Comparison of ENCODE assay signal across 19 mouse cellular contexts in the genomic region with DNA sequence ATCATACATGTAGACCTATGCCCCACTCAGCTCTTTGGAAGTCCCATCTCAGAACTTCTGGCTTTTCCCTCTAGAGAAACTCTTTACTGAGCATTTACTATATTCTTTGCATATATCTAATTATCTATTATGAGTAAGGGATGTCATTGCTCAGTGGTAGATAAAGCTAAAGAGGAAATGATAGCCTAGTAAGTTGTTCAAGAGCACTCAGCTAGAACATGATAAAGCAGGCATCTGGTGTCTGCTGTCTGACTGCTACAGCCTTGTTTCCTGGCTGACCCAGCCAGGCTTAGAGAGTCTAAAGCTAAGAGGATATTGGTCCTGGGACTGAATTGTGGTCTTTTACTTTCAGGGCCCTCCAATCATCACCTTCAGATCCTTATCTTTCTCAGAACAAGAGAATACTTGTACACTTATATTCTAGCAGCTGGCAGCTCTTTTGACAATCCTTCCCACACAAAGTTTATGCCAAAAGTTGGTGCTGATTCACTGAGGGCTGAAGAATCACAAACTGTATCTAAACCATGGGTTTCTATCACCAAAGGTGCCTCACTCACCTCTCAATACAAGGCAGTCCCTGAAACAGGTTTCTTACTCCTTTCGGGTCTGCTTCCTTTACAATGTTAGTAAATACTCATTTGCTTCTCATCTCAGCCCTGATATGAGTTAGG.
"Had no signal": no experiment of that assay in that cellular context is flagged by ENCODE, and none has a peak within 500 bp of the region (broad histone marks: within the 10 kb centered on the region; RNA-seq: fewer than 3 reads in every experiment).

No protein-coding gene starts in this region.

- H3K9ac ChIP-seq: limb, embryonic 12.5 days; limb, embryonic 15.5 days; liver, embryonic 12.5 days; liver, embryonic 15.5 days; lung, embryonic 15.5 days had no signal

- H3K36me3 ChIP-seq: limb, embryonic 12.5 days; limb, embryonic 15.5 days; liver, embryonic 12.5 days; liver, embryonic 15.5 days; lung, embryonic 15.5 days had no signal

- H3K4me1 ChIP-seq: limb, embryonic 12.5 days; limb, embryonic 15.5 days; liver, embryonic 12.5 days; liver, embryonic 15.5 days; lung, embryonic 15.5 days had no signal

- H3K27me3 ChIP-seq: limb, embryonic 12.5 days; limb, embryonic 15.5 days; liver, embryonic 12.5 days; liver, embryonic 15.5 days; lung, embryonic 15.5 days had no signal

- H3K27ac ChIP-seq: kidney, postnatal 0 days; limb, embryonic 12.5 days; limb, embryonic 15.5 days; liver, embryonic 12.5 days; liver, embryonic 15.5 days; lung, embryonic 15.5 days; stomach, postnatal 0 days had no signal

- DNase-seq: kidney, postnatal 25 days; left cerebral cortex, postnatal 4 days; lung, adult 18-20 months; lung, postnatal 10 days; lung, postnatal 36 days; midbrain, embryonic 14.5 days; right cerebral cortex, postnatal 14 days; right cerebral cortex, postnatal 4 days; thymus, adult 2 months; thymus, postnatal 14 days; thymus, postnatal 4 days had no signal

- H3K9me3 ChIP-seq: limb, embryonic 12.5 days; limb, embryonic 15.5 days; liver, embryonic 12.5 days; liver, embryonic 15.5 days; lung, embryonic 15.5 days had no signal

- H3K4me3 ChIP-seq: limb, embryonic 12.5 days; limb, embryonic 15.5 days; liver, embryonic 12.5 days; liver, embryonic 15.5 days; lung, embryonic 15.5 days; megakaryocyte, embryonic 14.5 days had no signal
